Mouse (Mus musculus) thymus, postnatal 0 days (tissue): ENCODE measurements around the gene Phka1. TPM values are rescaled to one million over a fixed set of nuclear protein-coding genes. Genes with fewer than 3 reads are reported as not detected.
"Not testable (repeated sequence)": the region's sequence is repeated elsewhere in the genome, so short reads cannot be mapped to it uniquely, and the experiment has no call there.

Experiments
- DNase-seq: peaks from one replicate; pipeline ENCODE4 v3.0.0-alpha.2; 2015; ENCODE audit warnings: low spot score
- polyA plus RNA-seq: library from polyadenylated mRNA; unstranded; fragments of >200 nt; fragmentation: Nextera tagmentation; extraction: Ambion mirVana; gene quantifications from 2 replicates; pipeline ENCODE4 v1.2.1, GENCODE M21; 2015

The Phka1 gene
- 0.70 and 0.78 TPM in 2 replicates for polyA plus RNA-seq

- DNase-seq: no peak
Observed at GRCm38 (mm10) chrX:102643823-102644572, at the start of gene Phka1. Phka1 (minus strand) TSS chrX:102644246.

- peak; percentile 4 for DNase-seq
Observed at GRCm38 (mm10) chrX:102689252-102689651, 45.2 kb upstream of the Phka1 start.

- not testable (repeated sequence) for DNase-seq
Observed at GRCm38 (mm10) chrX:102686872-102687271, 42.8 kb upstream of the Phka1 start, which contains the start of gene Gm3880. Gm3880 (minus strand) TSS chrX:102686972.

GRCm38 (mm10) chrX:102684706-102685105, 40.7 kb upstream of the Phka1 start:
- DNase-seq: not testable (repeated sequence)

- no peak for DNase-seq
Observed at GRCm38 (mm10) chrX:102666641-102667040, 22.6 kb upstream of the Phka1 start.

- no peak for DNase-seq
Observed at GRCm38 (mm10) chrX:102660712-102661111, 16.7 kb upstream of the Phka1 start.

- DNase-seq: no peak
Observed at GRCm38 (mm10) chrX:102645691-102646090, 1.6 kb upstream of the Phka1 start.

GRCm38 (mm10) chrX:102645146-102645545, 1.1 kb upstream of the Phka1 start:
- no peak for DNase-seq

- no peak for DNase-seq
Observed at GRCm38 (mm10) chrX:102644573-102644951, 516 bp upstream of the Phka1 start.

- DNase-seq: no peak
Observed at GRCm38 (mm10) chrX:102601269-102601668, 42.8 kb downstream of the Phka1 start.

- DNase-seq: no peak
Observed at GRCm38 (mm10) chrX:102588560-102588959, 55.5 kb downstream of the Phka1 start.

- DNase-seq: no peak
Observed at GRCm38 (mm10) chrX:102571186-102571585, 72.9 kb downstream of the Phka1 start.

GRCm38 (mm10) chrX:102556906-102557305, 87.1 kb downstream of the Phka1 start:
- no peak for DNase-seq

- DNase-seq: no peak
Observed at GRCm38 (mm10) chrX:102509205-102509604, 134.8 kb downstream of the Phka1 start.

- peak; percentile 60 for DNase-seq
Observed at GRCm38 (mm10) chrX:102504644-102505481, 139.2 kb downstream of the Phka1 start, which contains the start of gene Hdac8. Hdac8 (minus strand) TSS chrX:102505359.

GRCm38 (mm10) chrX:102504179-102504578, 139.9 kb downstream of the Phka1 start:
- no peak for DNase-seq

GRCm38 (mm10) chrX:102493992-102494730, 149.9 kb downstream of the Phka1 start:
- DNase-seq: peak; percentile 27

GRCm38 (mm10) chrX:102485575-102485974, 158.5 kb downstream of the Phka1 start:
- no peak for DNase-seq

GRCm38 (mm10) chrX:102479665-102480064, 164.4 kb downstream of the Phka1 start:
- DNase-seq: no peak

GRCm38 (mm10) chrX:102478965-102479364, 165.1 kb downstream of the Phka1 start:
- DNase-seq: peak; percentile 55

- DNase-seq: no peak
Observed at GRCm38 (mm10) chrX:102478481-102478880, 165.6 kb downstream of the Phka1 start.
